Mouse (Mus musculus): ENCODE measurements around the gene Edf1.

DNA sequence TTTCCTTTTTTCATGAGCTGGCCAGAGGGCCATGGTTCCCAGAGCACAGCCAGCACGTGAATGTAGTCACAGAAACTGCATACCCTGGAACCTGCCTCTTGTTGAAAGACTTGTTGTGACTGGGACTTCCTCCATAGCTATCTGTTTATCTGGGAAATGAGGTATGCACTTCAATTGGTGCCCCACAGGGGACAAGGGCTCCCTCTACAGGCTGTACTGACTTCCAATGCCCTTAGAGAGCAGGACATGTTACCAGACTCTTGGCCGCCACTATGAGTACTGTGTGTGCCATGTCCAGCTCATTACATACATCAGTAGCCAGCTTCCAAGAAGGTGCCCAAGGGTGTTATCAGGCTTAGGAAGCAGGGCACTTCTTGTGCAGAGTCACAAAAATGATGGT lies 34.2 kb downstream of the Edf1 start:
- TF ChIP-seq EP300 (IDR thresholded peaks at IDR 0.05; ENCODE audit: insufficient read depth, low read depth, low read length) (no peak), CTCF (IDR thresholded peaks at IDR 0.05) (peak; percentile 64), POLR2A (IDR thresholded peaks at IDR 0.05; ENCODE audit: insufficient read depth, low read depth, low read length) (no peak)
